Mouse (Mus musculus) embryo, embryonic 10 days (tissue): Measurements from ENCODE around the gene Atp1a1.
A peak's percentile ranks its signal among the peaks of the same experiment; 100 is the strongest.

Experiments used
- DNase-seq: peaks from one replicate; pipeline ENCODE4 v3.0.0-alpha.2; 2015; ENCODE audit warnings: low spot score

Gene Atp1a1

GRCm38 (mm10) chr3:101552621-101553620 lies 51.6 kb downstream of the Atp1a1 start:
- DNase-seq, result no peak

DNA sequence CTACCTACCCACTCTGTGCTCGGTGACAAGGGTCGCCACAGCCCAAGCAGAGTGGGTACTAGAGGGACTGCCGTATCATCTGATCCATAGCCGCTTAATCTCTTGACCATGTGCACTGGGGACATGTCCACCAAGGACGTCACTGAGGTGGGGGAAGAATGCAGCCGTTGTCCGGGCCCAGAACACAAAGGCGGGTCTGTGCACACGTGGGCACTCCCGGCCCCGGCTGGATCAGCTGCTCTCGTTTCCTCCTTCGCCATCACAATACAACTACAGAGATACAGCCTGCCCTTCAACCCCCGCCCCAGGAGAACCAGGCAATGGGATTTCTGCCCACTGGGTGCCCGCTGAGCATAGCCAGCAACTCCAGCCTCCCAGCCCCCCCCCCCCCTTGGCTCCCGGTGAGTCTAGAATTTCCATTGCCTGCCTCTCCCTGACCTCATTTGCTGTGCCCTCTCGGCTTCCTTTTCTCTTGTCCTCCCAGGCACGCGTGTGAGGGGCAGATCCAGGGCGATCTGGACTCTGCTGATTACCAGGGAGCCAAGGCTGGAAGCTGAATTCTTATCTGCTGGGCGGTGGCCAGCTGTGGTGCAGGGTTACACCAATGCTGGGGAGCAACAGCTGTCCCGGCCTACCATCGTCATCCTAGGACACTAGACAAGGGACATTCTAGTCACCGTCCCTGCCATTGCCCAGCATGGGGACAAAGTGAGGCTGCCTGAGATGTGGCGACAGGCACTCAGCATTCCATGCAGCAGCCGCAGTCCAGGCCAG lies 52.8 kb downstream of the Atp1a1 start:
- peak; percentile 36 for DNase-seq

- DNase-seq, result no peak
These were observed 54.7 kb downstream of the Atp1a1 start for GRCm38 (mm10) chr3:101549749-101550148.

- peak; percentile 60 for DNase-seq
These were observed 60.4 kb downstream of the Atp1a1 start for GRCm38 (mm10) chr3:101544116-101544515.

GRCm38 (mm10) chr3:101541571-101541970 lies 62.9 kb downstream of the Atp1a1 start:
- DNase-seq, result no peak

GRCm38 (mm10) chr3:101540568-101540967 lies 63.9 kb downstream of the Atp1a1 start:
- no peak for DNase-seq

GRCm38 (mm10) chr3:101536322-101536721 lies 68.2 kb downstream of the Atp1a1 start:
- DNase-seq, result no peak

- no peak for DNase-seq
These were observed 70.2 kb downstream of the Atp1a1 start for GRCm38 (mm10) chr3:101534311-101534710.

- no peak for DNase-seq
These were observed 71.1 kb downstream of the Atp1a1 start for GRCm38 (mm10) chr3:101533373-101533772.

- DNase-seq, result no peak
These were observed 73.6 kb downstream of the Atp1a1 start for GRCm38 (mm10) chr3:101530928-101531327.

DNA sequence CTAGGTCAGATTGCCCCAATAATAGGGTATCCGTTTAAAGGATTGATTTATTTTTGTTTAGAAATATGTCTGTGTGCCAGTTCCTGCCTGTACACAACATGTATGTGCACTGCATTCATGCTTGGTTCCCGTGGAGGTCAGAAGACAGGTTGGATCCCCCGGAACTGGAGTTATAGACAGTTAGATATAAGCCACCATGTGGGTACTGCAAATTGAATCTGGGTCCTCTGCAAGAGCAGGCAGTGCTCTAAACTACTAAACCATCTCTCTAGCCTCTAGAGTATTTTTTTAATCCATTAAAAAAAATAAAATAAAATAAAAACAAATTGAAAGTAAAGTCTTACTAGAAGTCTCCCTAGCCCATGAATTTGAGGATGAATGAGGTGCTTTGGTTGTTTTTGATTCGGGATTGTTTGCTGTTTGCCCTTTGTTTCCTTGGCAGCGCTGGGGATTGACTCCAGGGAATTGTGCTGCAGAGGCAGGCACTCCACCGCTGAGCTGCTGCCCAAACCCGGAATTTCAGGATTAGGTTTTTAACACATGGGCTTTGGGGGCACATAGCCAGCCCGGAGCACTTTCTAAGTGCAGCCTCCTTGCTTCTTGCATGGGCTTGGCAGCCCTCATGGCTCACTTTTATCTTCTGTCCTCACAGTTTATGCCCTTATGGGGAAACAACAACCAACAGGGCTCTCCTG lies 75.4 kb downstream of the Atp1a1 start:
- DNase-seq, result no peak

GRCm38 (mm10) chr3:101528157-101528899 lies 76.2 kb downstream of the Atp1a1 start:
- DNase-seq, result no peak

DNA sequence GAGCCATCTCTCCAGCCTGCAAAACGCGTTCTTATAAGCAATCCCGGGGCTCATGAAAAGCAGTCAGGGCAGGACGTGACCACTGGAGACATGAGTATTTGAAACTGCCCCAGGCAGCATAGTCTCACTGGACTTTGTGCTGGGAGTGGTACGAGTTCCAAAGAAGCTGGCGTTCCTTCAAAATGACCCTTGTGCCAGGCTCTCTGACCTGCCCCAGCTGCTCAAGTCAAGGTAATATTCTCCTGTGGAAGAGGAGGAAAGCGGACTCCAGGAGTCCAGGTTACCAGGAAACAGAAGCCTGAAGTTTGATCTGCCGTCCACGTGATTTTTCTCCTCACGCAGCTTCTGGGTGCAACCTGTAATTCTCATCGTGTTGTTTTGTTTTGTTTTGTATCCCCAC lies 77.9 kb downstream of the Atp1a1 start:
- no peak for DNase-seq
